Mouse (Mus musculus): ENCODE data around the gene Il17d.

Gene Il17d

GRCm38 (mm10) chr14:57524671-57525387 lies at the start of gene Il17d:
Il17d (plus strand) TSS chr14:57524777.
- DNase-seq: no peak

DNA sequence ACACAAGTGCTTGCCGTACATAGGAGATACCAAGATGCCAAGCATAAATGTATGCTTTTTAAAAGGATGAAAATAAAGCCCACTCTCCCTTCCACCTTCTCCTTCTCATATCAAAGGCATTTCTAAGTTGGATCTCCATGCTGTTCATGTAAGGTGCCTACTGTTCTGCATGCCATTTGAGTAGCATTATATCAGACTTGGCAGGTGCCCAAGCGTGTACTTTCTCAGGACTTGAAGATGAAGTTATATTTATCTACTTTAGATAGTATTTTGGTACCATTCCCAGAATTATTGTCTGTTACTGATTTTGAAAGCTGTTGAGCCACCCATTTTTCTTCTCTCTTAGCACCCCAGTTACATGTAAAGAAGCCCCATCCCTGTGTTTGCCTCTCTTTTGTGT lies 49.5 kb upstream of the Il17d start:
- no peak for DNase-seq

DNA sequence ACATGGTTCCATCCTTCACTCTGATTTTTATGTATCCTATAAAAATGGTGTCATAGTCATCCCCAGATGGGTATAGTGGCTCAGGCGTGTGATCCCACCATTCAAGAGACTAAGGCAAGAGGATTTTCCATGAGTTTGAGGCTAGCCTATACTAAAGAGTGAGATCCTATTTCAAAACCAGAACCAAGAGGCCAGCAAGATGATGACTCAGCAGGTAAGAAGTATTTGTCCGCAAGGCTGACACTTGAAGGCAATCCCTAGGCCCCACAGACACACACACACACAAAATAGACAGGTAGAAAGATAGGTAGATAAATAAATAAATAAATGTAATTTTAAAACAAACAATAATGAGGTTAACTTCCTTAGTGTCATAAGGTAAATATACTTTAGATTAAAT lies 42.3 kb upstream of the Il17d start:
- DNase-seq: no peak

- DNase-seq: no peak
Measured at GRCm38 (mm10) chr14:57484183-57484582, 40.4 kb upstream of the Il17d start.

DNA sequence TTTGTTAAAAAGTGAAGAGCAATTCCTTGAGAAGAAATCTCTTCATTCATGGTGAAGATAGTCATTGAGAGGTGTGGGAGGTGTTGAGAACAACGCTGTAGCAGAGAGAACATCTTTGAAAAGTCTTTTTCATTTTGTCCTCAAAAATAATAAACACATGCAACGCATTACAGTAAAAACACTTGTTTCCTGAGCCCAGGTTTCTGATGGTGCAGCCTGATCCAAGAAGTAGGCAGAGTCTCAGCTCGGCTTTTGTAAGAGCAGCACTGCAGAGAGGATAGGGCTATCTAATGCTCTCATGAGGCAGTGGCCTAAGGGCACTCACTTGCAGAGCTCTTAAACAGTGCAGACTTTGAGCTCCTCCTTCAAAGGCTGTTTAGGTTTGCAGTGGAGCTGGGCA lies 34.9 kb upstream of the Il17d start:
- no peak for DNase-seq

- DNase-seq: no peak
Measured at GRCm38 (mm10) chr14:57493840-57494239, 30.7 kb upstream of the Il17d start.

DNA sequence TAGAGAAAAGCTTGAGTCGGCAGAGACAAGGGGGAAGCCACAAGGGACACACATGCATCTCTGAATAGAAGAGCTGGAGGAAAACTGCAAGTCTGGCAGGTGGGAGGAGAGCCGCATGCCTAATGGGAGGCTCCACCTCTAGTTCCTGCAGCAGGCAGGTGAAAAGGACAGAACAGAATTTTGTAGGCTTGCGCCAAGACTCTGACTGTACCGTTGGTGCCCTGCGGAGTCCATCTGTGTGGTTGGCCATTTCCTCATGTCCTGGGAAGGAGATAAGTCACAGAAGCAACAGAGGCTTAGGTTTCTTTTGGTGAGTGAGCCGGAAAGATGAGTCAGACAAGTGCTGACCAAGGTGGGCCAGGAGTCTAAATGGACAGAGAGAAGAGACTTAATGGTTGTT lies 20.8 kb upstream of the Il17d start:
- no peak for DNase-seq

DNA sequence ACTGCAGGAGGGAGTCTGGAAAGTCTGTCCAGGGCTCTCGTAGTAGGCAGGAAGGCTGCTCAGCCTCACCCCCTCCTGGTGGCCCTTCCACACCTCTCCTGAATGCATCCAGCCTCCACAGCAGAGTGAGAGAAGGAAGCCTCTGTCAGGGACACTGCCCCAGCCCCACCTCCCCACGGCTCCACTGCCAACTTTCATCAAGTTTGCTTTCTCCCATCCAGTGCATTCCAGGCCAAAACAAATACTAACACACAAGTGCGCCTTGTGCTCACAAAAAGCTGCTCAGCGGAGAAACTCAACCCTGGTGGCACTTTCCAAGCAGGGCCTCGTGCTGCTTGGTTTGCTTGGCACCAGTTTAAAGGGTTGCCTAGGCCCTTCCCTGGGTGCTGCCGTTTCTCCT lies 15.0 kb upstream of the Il17d start:
- DNase-seq: no peak

DNA sequence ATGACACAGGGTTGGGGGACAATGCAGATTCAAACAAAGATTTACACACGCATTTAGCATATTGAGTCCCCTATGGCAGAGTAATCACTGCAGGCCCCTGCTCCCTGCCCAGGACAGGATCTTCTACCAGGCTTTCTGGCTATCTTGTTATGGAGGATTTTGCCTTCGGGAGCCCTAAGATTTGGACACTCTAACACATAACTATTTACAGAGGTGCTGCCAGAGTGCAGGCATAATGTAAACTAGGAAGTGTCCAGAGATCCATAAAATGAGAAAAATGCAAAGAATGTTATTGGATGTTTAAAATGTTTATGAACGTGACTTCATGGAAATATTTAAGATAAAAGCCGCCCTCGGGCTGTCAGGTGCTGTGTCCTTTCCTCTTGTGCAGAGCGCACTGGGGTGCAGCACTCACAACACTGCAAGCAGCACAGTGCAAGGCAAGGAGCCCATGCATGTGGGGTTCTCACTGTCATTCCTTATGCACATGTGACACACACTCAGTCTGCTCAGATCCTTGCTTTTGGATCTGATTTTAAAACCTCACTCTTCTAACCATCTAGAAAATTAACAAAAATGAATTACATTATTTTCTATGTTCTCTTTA lies 9.3 kb upstream of the Il17d start:
- no peak for DNase-seq

GRCm38 (mm10) chr14:57517001-57517400 lies 7.6 kb upstream of the Il17d start:
- no peak for DNase-seq

DNA sequence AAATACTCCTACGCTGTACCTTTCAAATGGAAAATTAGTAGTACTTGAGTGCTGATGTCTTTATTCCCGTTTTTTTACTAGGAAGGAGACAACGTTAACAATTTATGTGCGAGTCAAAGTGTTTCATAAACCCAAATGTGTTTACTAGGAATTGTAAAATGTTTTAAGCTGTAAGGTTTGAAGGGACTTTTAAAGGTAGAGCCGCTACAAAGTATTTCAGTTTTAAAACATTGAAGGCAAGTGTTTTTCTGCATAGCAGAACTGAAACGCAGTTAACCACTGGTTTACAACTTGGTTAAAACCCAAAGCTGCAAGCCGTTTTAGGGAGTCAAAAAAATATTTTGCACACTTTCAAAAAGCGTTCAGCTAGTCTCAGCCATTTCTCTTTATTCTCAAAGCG lies 815 bp upstream of the Il17d start:
- no peak for DNase-seq

DNA sequence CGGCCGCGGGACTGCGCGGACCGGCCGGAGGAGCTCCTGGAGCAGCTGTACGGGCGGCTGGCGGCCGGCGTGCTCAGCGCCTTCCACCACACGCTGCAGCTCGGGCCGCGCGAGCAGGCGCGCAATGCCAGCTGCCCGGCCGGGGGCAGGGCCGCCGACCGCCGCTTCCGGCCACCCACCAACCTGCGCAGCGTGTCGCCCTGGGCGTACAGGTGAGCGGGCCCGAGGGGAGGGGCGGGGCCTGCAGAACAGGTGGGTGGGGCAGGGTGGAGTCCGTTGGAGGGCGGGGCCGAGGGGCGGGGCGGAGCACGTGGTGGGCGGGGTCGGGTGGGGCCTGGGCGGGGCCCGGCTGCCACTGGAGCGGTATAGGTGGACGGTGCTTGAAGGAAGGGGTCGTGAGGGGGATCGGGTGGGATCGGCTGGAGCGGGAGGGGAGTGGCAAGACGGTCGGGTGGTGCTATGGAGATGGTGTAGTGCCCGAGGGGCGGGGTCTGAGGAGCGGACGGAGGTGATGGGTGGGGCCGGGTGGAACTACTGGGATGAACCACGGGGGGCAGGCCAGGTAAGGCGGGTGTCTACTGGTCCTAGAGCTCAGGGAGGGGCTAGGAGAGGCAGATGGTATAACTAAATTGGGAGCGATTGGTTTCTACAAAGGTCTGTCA lies 942 bp downstream of the Il17d start:
- peak; percentile 60 to 73 for DNase-seq

GRCm38 (mm10) chr14:57526050-57526623 lies 1.6 kb downstream of the Il17d start:
- DNase-seq: no peak

DNA sequence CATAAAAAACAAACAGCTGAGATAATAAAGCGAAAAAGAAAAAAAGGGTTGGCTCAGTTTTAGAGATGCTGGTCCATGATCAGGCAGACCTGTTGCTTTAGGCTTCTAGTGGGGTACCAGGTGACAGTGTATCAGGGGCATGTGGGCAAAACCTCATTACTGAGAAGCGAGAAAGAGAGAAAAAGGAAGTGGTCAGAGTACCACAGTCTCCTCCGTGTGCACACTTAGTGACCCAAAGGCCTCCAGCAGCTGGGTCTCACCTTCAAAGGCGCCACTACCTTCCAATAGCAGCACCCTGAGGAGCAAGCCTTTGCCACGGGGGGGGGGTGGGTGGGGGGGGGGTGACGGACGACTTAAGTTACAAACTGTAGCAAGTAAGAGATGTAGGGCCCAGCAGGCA lies 2.5 kb downstream of the Il17d start:
- DNase-seq: no peak

- DNase-seq: no peak
Measured at GRCm38 (mm10) chr14:57527598-57527997, 3.0 kb downstream of the Il17d start.

DNA sequence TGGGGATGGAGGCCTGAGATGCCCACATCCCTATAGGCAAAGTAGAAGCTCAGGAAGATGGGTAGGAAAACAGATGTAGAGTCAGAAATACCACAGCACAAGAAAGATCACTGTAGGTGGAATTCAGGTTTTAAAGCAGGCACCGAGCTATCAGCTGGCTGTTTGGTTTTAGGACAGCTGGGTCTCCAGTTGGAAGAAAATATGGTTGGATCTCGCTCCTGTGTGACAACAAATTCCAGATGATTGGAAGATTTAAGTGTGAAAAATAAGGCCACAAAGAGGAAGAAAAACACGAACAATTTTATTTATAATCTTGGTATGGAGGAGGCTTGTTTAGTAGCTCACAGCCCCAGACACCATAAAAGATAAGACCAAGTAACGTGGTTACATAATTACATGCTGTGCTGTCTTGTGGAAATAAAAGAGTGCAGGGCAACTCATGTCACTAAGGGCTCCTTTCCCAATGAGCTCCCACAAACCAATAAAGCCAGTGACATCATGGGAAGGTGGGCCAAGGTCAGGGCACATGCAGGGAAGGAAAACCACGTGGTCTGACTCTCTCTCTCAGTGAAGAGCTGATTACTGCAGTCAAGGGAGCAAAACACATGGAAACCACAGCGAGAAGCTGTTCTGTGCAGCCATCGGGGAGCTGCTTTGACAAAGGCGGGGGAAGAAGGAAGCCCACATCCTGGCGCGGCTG lies 4.7 kb downstream of the Il17d start:
- DNase-seq: no peak

- no peak for DNase-seq
Measured at GRCm38 (mm10) chr14:57529786-57530515, 5.4 kb downstream of the Il17d start.

DNA sequence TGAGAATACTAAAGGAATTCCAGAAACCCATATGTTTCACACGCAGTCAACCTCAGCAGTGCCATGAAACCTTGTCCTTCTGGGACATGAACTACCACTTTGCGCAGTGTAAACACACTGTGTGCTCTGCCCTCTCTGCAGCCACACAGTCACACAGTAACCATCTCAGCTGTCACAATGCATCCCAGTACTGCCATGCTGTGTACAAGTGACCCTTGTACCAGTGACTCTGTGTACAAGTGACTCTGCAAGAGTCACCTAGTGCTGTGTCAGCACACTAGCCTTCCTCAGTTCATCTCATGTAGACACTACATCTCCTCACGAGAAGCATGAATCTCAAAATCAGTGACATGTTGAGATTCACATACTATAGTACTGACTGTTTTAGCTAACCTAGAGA lies 8.0 kb downstream of the Il17d start:
- no peak for DNase-seq

- peak; percentile 23 to 55 for DNase-seq
Measured at GRCm38 (mm10) chr14:57533214-57533613, 8.6 kb downstream of the Il17d start.

GRCm38 (mm10) chr14:57533841-57534240 lies 9.3 kb downstream of the Il17d start:
- DNase-seq: no peak

- no peak for DNase-seq
Measured at GRCm38 (mm10) chr14:57534346-57534745, 9.8 kb downstream of the Il17d start.

GRCm38 (mm10) chr14:57534961-57535360 lies 10.4 kb downstream of the Il17d start:
- peak in 1 of 2 experiments; percentile 22 for DNase-seq

GRCm38 (mm10) chr14:57535646-57536045 lies 11.1 kb downstream of the Il17d start:
- DNase-seq: peak in 1 of 2 experiments; percentile 31
